Mouse (Mus musculus): ENCODE data around the gene Dennd4a.

GRCm38 (mm10) chr9:64824389-64825008, 13.4 kb downstream of the Dennd4a start:
- TF ChIP-seq CTCF (IDR thresholded peaks at IDR 0.05) (no peak), EP300 (IDR thresholded peaks at IDR 0.05) (no peak)
